Mouse (Mus musculus) right cerebral cortex, postnatal 10 days (tissue): Measurements from ENCODE around the gene Zfp322a.
A peak's percentile ranks its signal among the peaks of the same experiment; 100 is the strongest.
"Not testable (repeated sequence)": the region's sequence is repeated elsewhere in the genome, so short reads cannot be mapped to it uniquely, and the experiment has no call there.

Experiments used
- DNase-seq, 2 experiments: peaks; one replicate each; pipeline ENCODE4 v3.0.0; 2021; ENCODE audit warnings: low spot score in 2 of 2

Gene Zfp322a

DNA sequence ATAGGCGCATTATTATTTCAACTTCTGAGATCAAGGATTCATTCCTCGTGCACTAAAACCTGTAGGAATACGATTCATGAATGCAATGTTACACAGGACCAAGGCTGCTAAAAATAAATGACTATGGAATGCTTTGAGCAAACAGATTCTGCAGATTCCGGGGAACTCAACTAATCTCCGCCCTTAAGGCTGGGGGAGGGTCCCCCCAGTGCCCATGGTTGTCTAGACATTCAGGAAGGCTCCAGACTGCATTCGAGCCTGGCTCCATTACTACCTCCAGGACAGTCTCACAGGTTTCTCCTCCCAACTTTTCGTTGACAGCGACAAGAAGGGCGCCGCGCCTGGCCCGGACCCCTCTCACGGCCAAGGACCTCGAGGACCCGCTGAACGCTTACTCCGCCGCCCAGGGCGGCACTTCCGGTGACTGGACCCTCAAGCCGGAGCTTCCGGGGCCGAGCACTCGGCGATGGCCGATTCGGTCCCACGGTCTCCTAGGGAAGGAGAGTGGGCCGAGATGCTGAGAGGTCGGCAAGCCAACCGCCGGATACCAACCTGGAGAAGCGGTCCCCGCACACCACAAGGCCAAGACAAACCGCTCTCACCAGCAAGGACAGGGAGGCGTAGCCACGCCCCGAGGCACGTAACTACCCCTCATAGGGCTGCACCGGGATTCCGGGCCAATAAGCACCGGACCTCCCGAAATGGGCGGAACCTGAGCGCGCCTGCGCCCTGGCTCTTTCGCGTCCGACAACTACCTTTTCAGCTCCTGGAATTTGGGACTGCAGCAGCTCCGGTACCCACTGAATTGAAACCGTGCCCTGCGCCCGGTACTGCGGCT, at the start of gene Zfp322a:
Gene Zfp322a (minus strand): TSS at position 626 of the 838 bp plus-strand sequence.
- DNase-seq: peak; percentile 98

- peak; percentile 84 to 88 for DNase-seq
Observed at GRCm38 (mm10) chr13:23412630-23413521, 43.9 kb upstream of the Zfp322a start.

- DNase-seq: peak; percentile 81 to 82
Observed at GRCm38 (mm10) chr13:23412211-23412629, 43.2 kb upstream of the Zfp322a start.

DNA sequence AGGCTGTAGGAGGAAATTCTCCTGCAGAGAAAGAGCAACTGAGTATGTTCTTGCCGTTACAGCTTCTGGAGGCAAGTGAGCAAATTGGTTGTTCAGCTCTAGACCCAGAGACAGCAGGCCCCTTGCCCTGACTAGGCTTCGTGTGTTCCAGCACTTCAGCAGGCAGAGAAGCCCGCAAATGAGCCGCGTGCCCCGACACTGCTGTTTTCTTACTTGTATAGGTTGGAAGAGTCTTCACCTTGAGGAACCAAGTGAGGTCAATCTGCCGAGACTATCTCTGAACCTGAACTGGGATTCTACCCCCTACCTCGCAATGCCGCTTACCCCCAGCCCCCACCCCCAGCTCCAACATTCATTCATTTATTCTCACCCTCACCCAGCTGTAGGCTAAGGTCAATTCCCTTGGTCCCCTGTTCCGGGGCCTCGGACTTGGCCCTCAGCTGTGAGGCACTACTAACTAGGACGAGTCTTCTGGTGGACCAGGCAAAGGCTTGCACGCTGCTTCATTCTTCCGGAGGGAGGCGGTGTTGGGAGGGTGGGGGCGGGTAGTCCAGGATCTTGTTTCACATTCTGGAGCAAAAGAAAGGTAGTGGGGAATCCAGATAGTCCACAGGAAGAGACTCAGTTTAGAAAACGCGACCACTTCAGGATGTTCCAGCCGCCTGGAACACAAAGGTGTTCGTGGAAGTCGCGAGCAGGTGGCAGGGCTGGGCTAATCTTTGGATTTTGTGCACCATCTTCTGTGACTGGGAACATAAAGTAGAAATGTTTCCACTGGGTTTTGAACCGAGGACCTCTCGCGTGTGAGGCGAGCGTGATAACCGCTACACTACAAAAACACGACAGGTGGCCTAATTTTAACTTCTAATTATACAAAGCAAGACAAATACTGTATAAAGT, 42.6 kb upstream of the Zfp322a start:
- peak; percentile 77 to 81 for DNase-seq

DNA sequence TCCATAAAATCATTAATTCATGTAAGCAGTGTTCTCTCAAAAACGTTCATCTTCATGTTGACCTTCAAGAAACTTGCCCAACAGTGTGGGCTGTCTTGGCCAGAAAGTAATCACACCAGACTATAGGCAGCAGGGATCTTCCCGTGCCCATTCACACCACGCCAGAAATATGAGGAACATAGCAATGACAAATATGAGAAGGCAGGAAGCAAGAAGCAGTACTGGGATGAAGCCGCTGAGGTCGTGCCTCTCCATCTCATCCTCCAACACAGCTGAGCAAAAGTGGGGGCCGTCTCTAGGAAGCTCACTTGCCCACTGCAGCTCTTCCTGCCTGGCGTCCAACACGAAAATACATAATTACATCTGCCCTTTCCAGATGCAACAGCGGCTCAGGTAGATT, 41.6 kb upstream of the Zfp322a start:
- DNase-seq: peak in 1 of 2 experiments; percentile 35

- DNase-seq: no peak
Observed at GRCm38 (mm10) chr13:23402626-23403025, 33.6 kb upstream of the Zfp322a start.

DNA sequence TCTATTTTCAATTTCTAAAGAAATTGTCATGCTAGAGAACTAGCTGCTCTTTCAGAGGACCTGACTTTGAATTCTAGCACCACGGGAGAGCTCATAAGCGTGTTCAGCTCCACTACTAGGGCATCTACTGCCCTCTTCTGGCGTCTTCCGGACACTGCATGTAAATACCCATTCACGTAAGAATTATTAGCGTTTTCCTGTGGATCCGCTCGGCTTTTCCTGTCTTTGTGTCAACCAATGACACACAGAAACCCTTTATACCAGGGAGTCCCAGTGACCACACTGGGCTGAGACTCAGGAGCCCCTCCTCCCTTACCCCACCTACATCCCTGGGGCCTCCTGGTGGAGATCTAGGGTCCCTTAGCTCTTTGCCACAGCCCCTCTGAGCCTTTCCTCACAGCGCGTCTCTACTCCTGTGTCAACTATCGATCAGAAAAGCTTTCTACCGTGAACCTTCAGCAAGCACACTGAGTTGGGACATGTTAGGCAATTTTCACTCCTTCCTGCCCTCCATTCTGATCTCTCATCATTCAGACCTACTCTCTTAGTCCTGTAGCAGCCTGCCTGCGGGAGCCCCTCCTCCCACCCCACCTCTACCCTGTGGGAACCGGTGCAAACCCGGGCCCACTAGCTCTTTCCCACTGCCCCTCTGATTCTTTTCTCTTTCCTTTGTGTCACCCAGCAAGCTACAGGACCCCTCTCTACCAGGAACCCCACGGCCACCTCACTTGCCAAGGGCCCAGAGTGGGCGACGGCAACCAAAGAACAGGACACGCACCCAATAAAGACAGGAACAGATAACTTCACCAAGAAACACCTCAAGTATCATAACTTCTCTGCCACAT, 32.9 kb upstream of the Zfp322a start:
- peak; percentile 90 to 92 for DNase-seq

GRCm38 (mm10) chr13:23400771-23401682, 32.0 kb upstream of the Zfp322a start:
- peak in 1 of 2 experiments; percentile 37 for DNase-seq

GRCm38 (mm10) chr13:23396913-23397312, 27.9 kb upstream of the Zfp322a start:
- DNase-seq: not testable (repeated sequence)

DNA sequence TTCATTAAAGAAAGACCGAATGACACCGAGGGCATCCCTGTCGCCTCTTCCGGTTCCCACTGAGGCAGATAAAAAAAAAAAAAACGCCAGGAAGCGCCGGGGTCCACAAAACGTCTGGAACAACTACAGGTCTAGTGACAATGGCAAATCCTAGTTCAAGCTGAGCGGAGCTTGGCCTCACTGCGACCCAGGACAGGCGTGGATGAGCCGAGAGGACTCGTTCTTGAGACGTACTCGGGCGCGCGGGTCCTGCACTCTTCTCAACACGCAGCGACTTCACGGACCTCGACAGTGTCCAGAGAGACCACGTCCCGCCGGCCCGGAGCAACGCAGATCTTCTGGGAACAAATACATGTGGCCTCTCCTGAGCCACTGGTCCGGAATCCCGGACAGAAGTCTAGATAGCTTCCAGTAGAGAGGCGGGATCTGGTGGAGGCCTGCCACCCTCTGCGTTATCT, 27.3 kb upstream of the Zfp322a start:
- DNase-seq: no peak

DNA sequence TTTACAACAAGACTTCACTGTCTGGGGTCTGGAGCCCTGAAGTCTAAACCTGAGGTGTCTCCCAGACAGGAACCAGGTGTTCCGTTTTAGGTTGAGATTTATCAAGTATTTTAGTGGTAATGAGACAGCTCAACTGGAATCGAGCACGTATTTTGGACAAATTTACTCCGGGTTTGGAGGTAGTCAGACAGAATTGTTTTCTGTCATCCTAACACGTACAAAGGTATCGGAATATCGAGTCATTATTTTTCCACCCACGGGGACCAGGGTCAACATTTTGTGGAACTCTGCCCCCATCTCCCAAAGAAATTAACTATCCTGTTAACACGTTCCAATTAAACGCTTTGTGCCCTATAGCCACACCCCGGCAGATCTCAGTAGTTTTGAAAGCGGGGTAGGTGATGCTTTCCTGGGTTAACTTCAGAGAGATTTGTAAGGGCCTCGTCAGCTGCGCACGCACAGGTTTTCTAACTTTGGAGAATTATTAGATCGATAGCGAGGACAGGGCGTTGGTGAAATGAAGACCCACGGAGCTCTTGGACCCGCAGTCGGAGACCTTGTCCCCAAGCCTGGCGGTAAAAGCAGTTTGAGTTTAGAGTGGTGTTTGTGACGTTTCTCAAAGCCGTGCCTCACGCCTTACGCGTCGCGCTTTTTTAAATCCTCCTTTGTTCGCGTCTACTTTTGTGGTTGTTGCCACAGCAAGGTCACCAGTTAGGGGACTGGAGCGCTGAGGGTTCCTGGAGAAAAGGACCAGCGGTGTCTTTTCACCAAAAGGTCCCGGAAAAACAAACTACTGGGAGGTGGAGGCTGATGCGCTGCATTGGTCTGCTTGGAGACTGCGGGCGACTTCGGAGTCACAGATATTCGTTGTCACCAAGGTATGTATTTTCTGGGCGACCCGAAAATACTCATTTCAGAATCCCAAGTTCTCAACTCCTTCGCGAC, 26.6 kb upstream of the Zfp322a start:
- DNase-seq: no peak

DNA sequence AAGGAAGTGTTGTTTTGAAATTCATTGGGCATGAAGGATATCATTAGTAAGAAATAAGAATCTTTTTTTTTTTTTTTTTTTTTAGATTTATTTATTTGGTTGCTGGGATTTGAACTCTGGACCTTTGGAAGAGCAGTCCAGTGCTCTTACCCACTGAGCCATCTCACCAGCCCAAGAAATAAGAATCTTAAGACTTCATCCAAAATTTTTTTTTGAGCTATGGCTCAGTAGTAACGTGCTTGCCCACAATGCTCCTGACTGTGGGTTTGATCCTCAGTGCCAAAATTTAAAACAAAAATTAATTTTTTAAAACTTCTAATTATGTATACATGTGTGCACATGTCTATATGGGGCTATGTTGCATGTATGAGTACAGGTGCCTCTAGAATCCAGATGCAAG, 18.5 kb upstream of the Zfp322a start:
- no peak for DNase-seq

DNA sequence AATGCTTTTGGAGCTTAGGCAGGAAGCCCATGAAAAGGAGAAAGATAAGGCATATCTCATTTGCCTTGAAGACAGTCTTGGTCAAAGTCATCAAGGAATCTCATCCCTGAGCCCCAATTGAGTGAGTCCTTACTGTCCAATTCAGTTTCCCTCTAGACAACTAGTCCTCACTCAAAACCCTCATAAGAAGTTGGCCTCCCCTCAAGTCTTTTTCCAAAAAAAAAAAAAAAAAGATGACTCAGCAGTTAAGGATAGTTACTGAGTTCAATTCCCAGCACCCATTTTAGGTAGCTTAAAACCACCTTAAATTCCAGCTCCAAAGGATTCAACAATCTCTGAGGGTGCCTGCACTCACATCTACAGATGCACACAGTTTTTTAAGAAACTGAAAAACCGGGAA, 14.1 kb upstream of the Zfp322a start:
- DNase-seq: no peak

- no peak for DNase-seq
Observed at GRCm38 (mm10) chr13:23372433-23372832, 3.4 kb upstream of the Zfp322a start.

DNA sequence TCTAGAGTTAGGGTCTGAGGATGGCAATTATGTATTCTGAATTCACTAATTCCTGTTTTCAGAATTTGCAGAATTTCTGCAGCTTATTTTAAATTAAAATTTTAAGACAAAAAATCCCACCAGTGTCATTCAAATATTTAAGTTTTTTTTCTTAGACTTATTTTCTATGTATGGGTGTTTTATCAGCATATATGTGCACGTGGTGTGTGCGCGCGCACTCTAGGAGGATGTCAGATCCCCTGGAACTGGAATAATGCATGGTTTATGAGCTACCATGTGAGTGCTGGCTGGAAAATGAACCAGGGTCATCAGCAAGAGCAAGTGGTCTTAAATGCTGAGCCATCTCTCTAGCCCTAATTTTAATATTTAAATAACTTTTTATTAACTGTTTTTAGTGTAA, 1.1 kb upstream of the Zfp322a start:
- DNase-seq: no peak

GRCm38 (mm10) chr13:23369421-23369765, 385 bp upstream of the Zfp322a start:
- no peak for DNase-seq

DNA sequence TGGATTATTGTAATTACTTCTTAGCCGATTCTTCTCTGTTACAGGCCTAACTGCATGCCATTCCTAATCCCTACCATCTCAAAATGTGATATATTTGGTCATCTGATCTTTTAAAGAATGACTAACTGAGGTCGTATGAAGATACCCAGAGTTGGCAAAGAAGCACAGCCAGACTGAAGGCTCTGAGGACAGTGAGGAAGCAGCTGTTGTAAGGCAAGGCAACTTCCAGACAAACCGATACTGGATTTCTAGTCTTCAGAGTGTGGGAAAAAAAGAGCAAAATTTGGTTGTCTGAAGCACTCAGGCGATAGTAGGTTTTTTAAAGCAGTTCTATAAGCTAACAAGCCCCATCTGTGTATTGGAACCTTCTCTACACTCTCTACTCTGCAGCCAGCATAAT, 7.5 kb downstream of the Zfp322a start:
- no peak for DNase-seq

DNA sequence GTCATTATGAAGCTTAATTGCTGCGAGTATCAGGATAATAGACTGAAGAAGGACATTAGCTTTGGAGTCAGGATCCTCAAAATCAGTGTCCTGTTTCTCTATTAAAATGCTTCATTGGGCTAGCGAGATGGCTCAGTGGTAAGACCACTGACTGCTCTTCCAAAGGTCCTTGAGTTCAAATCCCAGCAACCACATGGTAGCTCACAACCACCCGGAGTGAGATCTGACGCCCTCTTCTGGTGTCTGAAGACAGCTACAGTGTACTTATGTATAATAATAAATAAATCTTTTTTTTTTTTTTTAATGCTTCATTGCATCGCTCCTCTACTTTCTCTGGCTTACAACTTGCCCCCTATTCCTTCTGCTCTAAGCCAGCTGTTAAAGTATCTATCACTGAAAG, 14.5 kb downstream of the Zfp322a start:
- DNase-seq: not testable (repeated sequence)
